Mouse (Mus musculus): Measurements from ENCODE around the gene Ddx39b. TPM values are rescaled to one million over a fixed set of nuclear protein-coding genes. Genes with fewer than 3 reads are reported as not detected.

Gene Ddx39b
- polyA plus RNA-seq, 1 experiment, result 290 TPM

DNA sequence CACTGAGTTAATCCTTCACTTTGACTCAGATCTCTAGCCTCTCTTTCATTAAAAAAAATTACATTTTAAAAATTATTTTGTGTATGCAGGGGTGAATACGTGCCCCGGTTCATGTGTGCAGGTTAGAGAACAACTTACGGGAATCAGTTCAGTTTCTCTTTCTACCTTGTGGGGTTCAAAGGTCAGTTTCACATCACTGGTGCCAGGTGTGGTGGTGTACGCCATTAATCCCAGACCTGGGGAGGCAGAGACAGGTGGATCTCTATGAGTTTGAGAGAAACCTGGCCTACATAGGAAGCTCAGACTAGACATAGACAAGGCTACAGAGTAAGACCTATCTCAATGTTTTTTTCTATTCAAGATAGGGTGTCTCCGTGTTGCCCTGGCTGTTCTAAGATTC is 28.5 kb upstream of the Ddx39b start:
- no peak overlapping the region for H3K27ac ChIP-seq (ENCODE audit: insufficient read depth, low read depth, low read length)
- WGBS, result 93% methylated on average over 5 of the region's 5 CpGs
- no peak for TF ChIP-seq POLR2A (IDR thresholded peaks at IDR 0.05; ENCODE audit: insufficient read depth, low read depth, low read length)
- TF ChIP-seq CTCF (IDR thresholded peaks at IDR 0.05; ENCODE audit: insufficient read depth, low read depth, low read length), result no peak
- no peaks in the 10 kb centered on the region for H3K4me1 ChIP-seq (ENCODE audit: control insufficient read depth, insufficient read depth, low read length)
- no peak overlapping the region for H3K4me3 ChIP-seq (ENCODE audit: insufficient read depth, low read depth, low read length)

DNA sequence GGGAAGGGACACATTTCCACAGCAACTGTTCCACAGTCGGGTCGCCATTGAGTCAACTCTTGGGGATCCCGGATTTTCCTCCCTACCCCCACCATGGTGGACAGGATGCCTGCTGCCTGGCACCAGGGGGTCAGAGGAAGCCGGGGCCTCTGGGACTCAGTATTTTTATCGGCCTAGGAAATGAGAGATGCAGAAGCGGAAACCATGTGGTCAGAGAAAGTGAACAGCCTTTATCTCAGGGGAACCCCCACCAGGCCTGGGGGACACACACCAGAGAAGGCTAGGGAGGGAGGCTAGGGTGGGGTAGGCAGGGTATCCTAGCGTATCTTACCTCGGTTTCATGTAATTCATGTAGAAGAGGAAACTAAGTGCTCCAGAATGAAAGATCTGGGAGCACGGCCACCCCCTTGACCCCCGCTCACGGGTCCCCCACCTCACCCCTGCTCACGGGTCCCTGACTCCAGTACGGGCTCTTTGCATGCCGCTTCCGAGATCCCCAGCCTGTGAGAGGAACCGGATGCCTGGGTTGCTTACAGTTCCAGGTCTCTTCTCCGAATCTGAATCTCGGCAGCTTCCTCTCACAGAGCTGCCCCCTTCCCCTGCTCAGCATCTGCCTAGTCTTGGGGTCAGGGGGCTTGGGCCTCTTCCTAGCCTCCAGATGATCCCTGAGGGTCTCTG is 22.9 kb upstream of the Ddx39b start:
- no peak overlapping the region for H3K4me3 ChIP-seq (ENCODE audit: insufficient read depth, low read depth, low read length)
- peaks cover 16% of the 10 kb centered on the region for H3K4me1 ChIP-seq (ENCODE audit: control insufficient read depth, insufficient read depth, low read length)
- WGBS, result 83% methylated on average over 18 of the region's 18 CpGs
- TF ChIP-seq CTCF (IDR thresholded peaks at IDR 0.05; ENCODE audit: insufficient read depth, low read depth, low read length) (no peak), POLR2A (IDR thresholded peaks at IDR 0.05; ENCODE audit: insufficient read depth, low read depth, low read length) (no peak)
- no peak overlapping the region for H3K27ac ChIP-seq (ENCODE audit: insufficient read depth, low read depth, low read length)

DNA sequence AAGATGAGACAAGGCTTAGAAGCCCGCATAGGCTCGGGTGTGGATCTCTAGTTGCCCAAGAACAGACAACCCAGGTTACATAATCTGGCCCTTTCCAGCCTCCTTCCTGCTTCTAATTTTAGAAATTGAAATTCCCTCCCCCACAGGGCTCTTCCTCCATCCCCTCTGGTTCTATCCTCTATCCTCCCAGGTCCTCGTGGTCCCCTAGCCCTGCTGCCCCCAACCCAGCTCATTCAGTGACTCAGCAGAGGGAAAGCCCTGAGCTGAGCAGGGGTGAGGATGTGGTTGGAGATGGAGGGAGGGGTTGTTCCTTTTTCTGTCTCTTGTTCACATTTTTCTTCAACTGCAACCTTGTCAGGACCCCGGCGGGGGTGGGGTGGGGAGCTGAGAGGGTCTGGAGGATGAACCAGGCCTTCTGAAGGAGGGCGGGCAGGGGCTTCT is 21.9 kb upstream of the Ddx39b start:
- Histone ChIP-seq H3K27ac (ENCODE audit: insufficient read depth, low read depth, low read length) (peak overlapping the region; percentile 37; the same call in 1 of the 2 replicates), H3K4me3 (ENCODE audit: insufficient read depth, low read depth, low read length) (no peak overlapping the region), H3K4me1 (ENCODE audit: control insufficient read depth, insufficient read depth, low read length) (peaks cover 16% of the 10 kb centered on the region)
- no peak for TF ChIP-seq CTCF (IDR thresholded peaks at IDR 0.05; ENCODE audit: insufficient read depth, low read depth, low read length)
- no peak for TF ChIP-seq POLR2A (IDR thresholded peaks at IDR 0.05; ENCODE audit: insufficient read depth, low read depth, low read length)
- WGBS, result 59% methylated on average over 6 of the region's 6 CpGs

DNA sequence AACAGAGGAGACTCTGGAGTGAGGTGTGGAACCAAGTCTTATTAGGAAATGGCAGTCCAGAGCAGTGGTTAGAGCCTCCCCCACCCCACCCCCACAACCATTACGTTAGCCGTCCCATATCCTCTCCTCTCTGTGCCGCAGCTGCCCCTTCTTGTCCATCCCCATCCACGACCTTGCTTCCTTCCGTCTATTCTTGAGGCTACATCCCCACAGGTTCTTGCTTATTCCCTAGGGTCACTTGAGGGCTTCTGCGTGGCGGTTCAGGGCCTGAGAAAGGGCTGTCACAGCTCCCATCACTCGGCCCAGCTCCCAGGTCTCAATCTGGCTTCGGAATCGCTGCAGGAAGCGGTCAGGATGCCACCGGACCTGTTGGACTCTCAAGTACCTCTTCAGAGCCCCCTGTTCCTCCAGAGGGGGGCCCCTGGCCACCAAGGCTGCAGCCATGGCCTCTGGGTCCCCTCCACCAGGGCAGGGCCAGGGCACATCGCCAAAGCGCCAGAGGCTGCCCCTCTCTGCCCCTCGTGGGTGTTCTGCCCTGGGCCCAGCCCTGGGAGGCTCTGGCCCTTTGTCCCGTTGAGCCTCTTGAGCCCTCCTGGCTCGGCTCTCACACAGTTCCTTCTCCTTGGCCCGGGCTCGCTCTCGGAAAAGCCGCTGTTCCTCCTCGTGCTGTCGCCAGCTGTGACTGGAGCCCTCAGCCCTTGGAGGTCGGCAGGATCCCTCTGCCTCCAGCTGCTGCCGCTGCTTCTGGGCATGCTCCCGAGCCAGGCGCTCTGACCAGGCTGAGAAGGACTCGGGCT is 21.2 kb upstream of the Ddx39b start, which contains the start of gene Gm16181:
Gene Gm16181, plus strand, starts transcription at position 679 of the 797 bp plus-strand sequence.
- TF ChIP-seq POLR2A (IDR thresholded peaks at IDR 0.05; ENCODE audit: insufficient read depth, low read depth, low read length), result no peak
- no peak for TF ChIP-seq CTCF (IDR thresholded peaks at IDR 0.05; ENCODE audit: insufficient read depth, low read depth, low read length)
- Histone ChIP-seq H3K27ac (ENCODE audit: insufficient read depth, low read depth, low read length) (peak within 1 kb of the TSS; percentile 37; the same call in 1 of the 2 replicates), H3K4me1 (ENCODE audit: control insufficient read depth, insufficient read depth, low read length) (peaks cover 16% of the 10 kb centered on the region), H3K4me3 (ENCODE audit: insufficient read depth, low read depth, low read length) (no peak within 1 kb of the TSS)
- 78% methylated on average over 28 of the region's 28 CpGs for WGBS

DNA sequence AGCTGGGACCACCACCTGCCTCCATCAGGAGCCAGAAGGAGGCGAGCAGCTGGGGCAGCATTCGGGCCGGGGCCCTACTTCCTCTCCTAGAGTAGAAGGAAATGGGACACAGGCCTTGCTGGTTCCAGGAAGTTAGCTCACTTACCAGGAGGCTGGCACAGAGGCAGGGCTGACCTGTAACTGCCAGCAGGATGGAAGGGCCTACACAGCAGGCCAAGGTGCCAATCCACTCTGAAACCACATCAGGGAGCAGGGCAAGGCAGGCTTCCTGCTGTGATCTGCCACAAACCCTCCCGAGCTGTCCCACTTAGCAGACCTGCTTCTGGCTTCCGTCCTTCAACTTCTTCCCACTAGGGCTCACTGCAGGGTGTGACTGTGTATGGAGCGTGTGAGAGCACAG is 19.2 kb upstream of the Ddx39b start:
- no peak overlapping the region for H3K27ac ChIP-seq (ENCODE audit: insufficient read depth, low read depth, low read length)

DNA sequence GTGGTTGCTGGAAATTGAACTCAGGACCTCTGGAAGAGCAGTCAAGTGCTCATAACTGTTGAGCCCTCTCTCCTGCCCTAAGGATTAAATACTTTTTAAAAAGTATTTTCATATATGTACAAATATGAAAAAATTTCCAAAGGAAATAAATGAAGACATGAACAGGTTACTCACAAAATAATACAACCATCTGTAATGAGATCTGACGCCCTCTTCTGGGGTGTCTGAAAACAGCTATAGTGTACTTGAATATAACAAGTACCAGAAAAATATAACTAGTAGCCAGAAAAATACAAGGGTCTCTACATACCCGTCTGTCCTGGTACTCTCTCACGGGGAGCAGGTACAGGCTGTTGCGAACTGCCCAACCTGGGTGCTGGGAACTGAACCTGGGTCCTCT is 16.9 kb upstream of the Ddx39b start:
- Histone ChIP-seq H3K4me3 (ENCODE audit: insufficient read depth, low read depth, low read length) (no peak overlapping the region), H3K27ac (ENCODE audit: insufficient read depth, low read depth, low read length) (no peak overlapping the region), H3K4me1 (ENCODE audit: control insufficient read depth, insufficient read depth, low read length) (peaks cover 13% of the 10 kb centered on the region)
- no peak for TF ChIP-seq CTCF (IDR thresholded peaks at IDR 0.05; ENCODE audit: insufficient read depth, low read depth, low read length)
- WGBS, result 95% methylated on average over 4 of the region's 4 CpGs

More for the DNA sequence above, 19.2 kb upstream of the Ddx39b start:
- 74% methylated on average over 6 of the region's 6 CpGs for WGBS
- Histone ChIP-seq H3K4me1 (ENCODE audit: control insufficient read depth, insufficient read depth, low read length) (peaks cover 16% of the 10 kb centered on the region), H3K4me3 (ENCODE audit: insufficient read depth, low read depth, low read length) (no peak overlapping the region)
- no peak for TF ChIP-seq POLR2A (IDR thresholded peaks at IDR 0.05; ENCODE audit: insufficient read depth, low read depth, low read length)
- TF ChIP-seq CTCF (IDR thresholded peaks at IDR 0.05; ENCODE audit: insufficient read depth, low read depth, low read length), result no peak

DNA sequence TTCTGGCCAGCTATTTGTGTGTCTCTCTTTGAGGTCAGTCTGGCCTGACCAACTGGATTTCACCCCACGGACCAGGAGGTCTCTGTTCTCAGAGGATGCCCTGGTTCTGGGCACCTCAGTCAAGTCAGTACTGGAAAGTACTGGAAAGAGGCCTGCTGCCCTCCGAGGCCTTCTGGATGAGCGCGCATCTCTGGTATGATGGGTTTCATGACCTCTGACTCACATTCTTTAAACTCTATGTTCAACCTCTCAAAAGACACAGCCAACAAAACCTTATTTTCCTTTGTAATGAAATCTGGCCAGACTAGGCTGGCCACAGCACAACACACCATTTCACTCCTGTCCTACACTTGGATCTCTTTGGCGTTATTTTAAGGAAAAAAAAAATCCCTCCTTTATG is 16.1 kb upstream of the Ddx39b start:
- Histone ChIP-seq H3K27ac (ENCODE audit: insufficient read depth, low read depth, low read length) (no peak overlapping the region), H3K4me1 (ENCODE audit: control insufficient read depth, insufficient read depth, low read length) (peaks cover 5% of the 10 kb centered on the region), H3K4me3 (ENCODE audit: insufficient read depth, low read depth, low read length) (no peak overlapping the region)
- TF ChIP-seq CTCF (IDR thresholded peaks at IDR 0.05; ENCODE audit: insufficient read depth, low read depth, low read length) (no peak), POLR2A (IDR thresholded peaks at IDR 0.05; ENCODE audit: insufficient read depth, low read depth, low read length) (no peak)
- 92% methylated on average over 5 of the region's 5 CpGs for WGBS

DNA sequence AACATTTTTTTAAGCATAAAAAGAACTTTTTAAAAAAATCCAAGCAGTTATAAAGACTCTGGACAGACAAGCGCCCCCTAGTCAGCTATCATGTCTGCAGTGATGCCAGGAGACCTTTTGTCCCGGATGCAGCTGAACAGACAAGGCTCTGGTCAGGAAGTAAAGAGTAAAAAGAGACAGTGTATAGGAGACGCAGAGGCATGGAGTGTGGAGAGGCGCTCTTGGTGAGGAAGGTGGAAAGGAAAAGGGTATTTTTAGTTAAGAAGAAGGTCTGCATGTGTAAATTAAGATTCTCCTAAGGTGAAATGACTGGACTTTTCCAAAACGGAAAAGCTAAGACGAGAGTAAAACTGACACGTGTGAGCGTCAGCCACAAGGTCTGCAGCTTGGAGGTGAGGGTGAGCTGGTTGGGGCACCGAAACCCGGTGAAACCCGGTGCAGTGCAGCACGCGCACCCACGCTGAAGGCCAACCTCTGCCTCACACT is 14.9 kb upstream of the Ddx39b start:
- 81% methylated on average over 14 of the region's 14 CpGs for WGBS
- Histone ChIP-seq H3K27ac (ENCODE audit: insufficient read depth, low read depth, low read length) (no peak overlapping the region), H3K4me1 (ENCODE audit: control insufficient read depth, insufficient read depth, low read length) (peaks cover 4% of the 10 kb centered on the region; the same call in 1 of the 2 replicates), H3K4me3 (ENCODE audit: insufficient read depth, low read depth, low read length) (no peak overlapping the region)
- no peak for TF ChIP-seq CTCF (IDR thresholded peaks at IDR 0.05; ENCODE audit: insufficient read depth, low read depth, low read length)
- TF ChIP-seq POLR2A (IDR thresholded peaks at IDR 0.05; ENCODE audit: insufficient read depth, low read depth, low read length), result no peak

DNA sequence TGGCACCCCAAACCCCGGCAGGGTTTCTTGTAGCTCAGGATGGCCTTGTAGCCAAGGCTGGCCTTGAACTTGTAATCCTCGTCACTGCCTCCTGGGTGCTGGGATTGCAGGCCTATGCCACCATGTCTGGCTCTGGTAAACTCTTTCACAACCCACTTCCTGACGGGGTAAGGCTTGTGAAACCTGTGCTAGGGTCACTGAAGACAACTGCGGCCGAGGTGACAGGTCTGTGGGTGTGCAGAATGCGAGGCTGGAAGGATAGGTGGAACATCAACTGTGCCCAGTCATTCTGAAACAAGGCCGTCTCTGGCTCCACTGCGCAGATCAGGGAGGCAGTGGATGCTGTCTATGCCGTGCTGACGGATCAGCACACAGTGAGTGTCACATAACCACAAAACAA is 10.5 kb upstream of the Ddx39b start:
- WGBS, result 92% methylated on average over 10 of the region's 10 CpGs
- TF ChIP-seq CTCF (IDR thresholded peaks at IDR 0.05; ENCODE audit: insufficient read depth, low read depth, low read length) (no peak), POLR2A (IDR thresholded peaks at IDR 0.05; ENCODE audit: insufficient read depth, low read depth, low read length) (no peak)
- no peak overlapping the region for H3K27ac ChIP-seq (ENCODE audit: insufficient read depth, low read depth, low read length)
- H3K4me3 ChIP-seq (ENCODE audit: insufficient read depth, low read depth, low read length), result no peak overlapping the region
- H3K4me1 ChIP-seq (ENCODE audit: control insufficient read depth, insufficient read depth, low read length), result peaks cover 16% of the 10 kb centered on the region
